26 mouse cellular contexts compared by ENCODE assay signal in genomic region chr13:70574216-70574615, GRCm38 (mm10).
"Had no signal": no experiment of that assay in that cellular context is flagged by ENCODE, and none has a peak within 500 bp of the region (broad histone marks: within the 10 kb centered on the region; RNA-seq: fewer than 3 reads in every experiment).

No protein-coding gene starts in this region.

- H3K4me1 ChIP-seq: heart, embryonic 13.5 days; heart, embryonic 15.5 days; hindbrain, embryonic 15.5 days; kidney, embryonic 15.5 days; limb, embryonic 13.5 days; limb, embryonic 15.5 days had no signal

- H3K4me2 ChIP-seq: heart, embryonic 11.5 days; heart, embryonic 13.5 days; heart, embryonic 15.5 days; hindbrain, embryonic 13.5 days; hindbrain, embryonic 15.5 days; kidney, embryonic 15.5 days; limb, embryonic 13.5 days; limb, embryonic 15.5 days had no signal

- H3K36me3 ChIP-seq: heart, embryonic 13.5 days; heart, embryonic 15.5 days; hindbrain, embryonic 13.5 days; hindbrain, embryonic 15.5 days; kidney, embryonic 15.5 days; limb, embryonic 13.5 days; limb, embryonic 15.5 days had no signal

- H3K27ac ChIP-seq: gastrocnemius, adult 2 months; heart, adult 2 months; heart, embryonic 13.5 days; heart, embryonic 15.5 days; hindbrain, embryonic 13.5 days; hindbrain, embryonic 15.5 days; hindbrain, postnatal 0 days; kidney, embryonic 15.5 days; kidney, postnatal 0 days; limb, embryonic 13.5 days; limb, embryonic 15.5 days had no signal

- DNase-seq: gastrocnemius, adult 2 months; gastrocnemius, postnatal 14 days; gastrocnemius, postnatal 36 days; heart, adult 11 months; heart, adult 2 months; heart, postnatal 14 days; heart, postnatal 36 days; kidney, adult 11 months; kidney, adult 2 months; kidney, adult 9 months; kidney, postnatal 14 days; kidney, postnatal 36 days; layer of hippocampus, adult 9-11 months; layer of hippocampus, postnatal 36 days; left cerebral cortex, postnatal 4 days had no signal

- H3K4me3 ChIP-seq: gastrocnemius, adult 2 months; heart, adult 2 months; heart, embryonic 13.5 days; heart, embryonic 15.5 days; hindbrain, embryonic 13.5 days; hindbrain, embryonic 15.5 days; kidney, embryonic 15.5 days; limb, embryonic 13.5 days; limb, embryonic 15.5 days had no signal

- H3K9me3 ChIP-seq: heart, embryonic 13.5 days; heart, embryonic 15.5 days; hindbrain, embryonic 13.5 days; hindbrain, embryonic 15.5 days; kidney, embryonic 15.5 days; limb, embryonic 13.5 days; limb, embryonic 15.5 days had no signal

- ATAC-seq: hindbrain, postnatal 0 days; intestine, embryonic 16.5 days had no signal

- H3K9ac ChIP-seq: heart, embryonic 13.5 days; heart, embryonic 15.5 days; hindbrain, embryonic 13.5 days; hindbrain, embryonic 15.5 days; kidney, embryonic 15.5 days; limb, embryonic 13.5 days; limb, embryonic 15.5 days had no signal

- H3K27me3 ChIP-seq: heart, embryonic 13.5 days; heart, embryonic 15.5 days; hindbrain, embryonic 13.5 days; hindbrain, embryonic 15.5 days; kidney, embryonic 15.5 days; limb, embryonic 13.5 days; limb, embryonic 15.5 days had no signal
